Mouse (Mus musculus): Measurements from ENCODE around the gene Baz1a. TPM values are rescaled to one million over a fixed set of nuclear protein-coding genes. Genes with fewer than 3 reads are reported as not detected.

Baz1a gene
- polyA plus RNA-seq, 1 experiment from 2014 or later, result 41.7 TPM

DNA sequence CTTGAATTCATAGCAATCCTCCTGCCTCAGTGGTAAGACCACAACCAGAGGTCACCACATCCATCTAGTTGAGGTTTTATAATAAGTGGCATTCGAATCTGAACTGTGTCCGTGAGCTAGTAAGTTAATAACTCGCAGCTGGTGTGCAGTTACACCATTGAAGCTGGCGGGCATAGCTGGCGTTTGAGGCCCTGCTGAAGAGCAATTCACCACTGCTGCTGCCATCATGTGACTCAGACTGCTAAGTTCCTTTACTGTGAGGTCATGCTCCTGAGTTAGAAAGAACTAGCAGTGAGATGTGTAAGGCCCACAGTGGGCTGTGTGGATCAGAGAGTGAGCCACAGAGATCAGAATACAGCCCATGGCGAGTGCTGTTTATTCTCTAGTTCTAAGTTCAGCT, 139.4 kb downstream of the Baz1a start:
- 77% methylated on average over 6 of the region's 6 CpGs for WGBS
- Histone ChIP-seq H3K4me3 (ENCODE audit: low read depth, low read length) (no peak overlapping the region), H3K9ac (ENCODE audit: low read length) (no peak overlapping the region), H3K27ac (ENCODE audit: low read depth, low read length) (no peak overlapping the region), H3K4me1 (replicated peaks; ENCODE audit: control insufficient read depth, insufficient read depth, low read length) (no peaks in the 10 kb centered on the region), H3K4me2 (ENCODE audit: low read depth, low read length, severe bottlenecking) (no peak overlapping the region), H3K9me3 (ENCODE audit: control insufficient read depth, low read length) (no peaks in the 10 kb centered on the region), H3K27me3 (ENCODE audit: control insufficient read depth, insufficient read depth, low read length) (no peaks in the 10 kb centered on the region), H3K36me3 (ENCODE audit: control insufficient read depth, insufficient read depth, low read length) (no peaks in the 10 kb centered on the region)
- DNase-seq (ENCODE audit: low spot score), result peak; percentile 30
- no peak for ATAC-seq (replicated peaks; ENCODE audit: low FRiP score)

- Histone ChIP-seq H3K27ac (ENCODE audit: low read depth, low read length) (peak within 1 kb of the TSS; percentile 96), H3K4me1 (replicated peaks; ENCODE audit: control insufficient read depth, insufficient read depth, low read length) (no peaks in the 10 kb centered on the region; the same call in 1 of the 2 replicates), H3K36me3 (ENCODE audit: control insufficient read depth, insufficient read depth, low read length) (peaks cover 2% of the 10 kb centered on the region; the same call in 1 of the 2 replicates), H3K27me3 (ENCODE audit: control insufficient read depth, insufficient read depth, low read length) (no peaks in the 10 kb centered on the region), H3K9me3 (ENCODE audit: control insufficient read depth, low read length) (no peaks in the 10 kb centered on the region), H3K4me2 (ENCODE audit: low read depth, low read length, severe bottlenecking) (peak within 1 kb of the TSS; percentile 59), H3K9ac (ENCODE audit: low read length) (peak within 1 kb of the TSS; percentile 99), H3K4me3 (ENCODE audit: low read depth, low read length) (peak within 1 kb of the TSS; percentile 91)
- DNase-seq (ENCODE audit: low spot score), result peak; percentile 94
- WGBS, result 1% methylated on average over 63 of the region's 82 CpGs
- ATAC-seq (replicated peaks; ENCODE audit: low FRiP score), result peak; percentile 96
These were observed 151.3 kb downstream of the Baz1a start, which contains the start of gene Cfl2 for GRCm38 (mm10) chr12:54862606-54863535. Gene Cfl2 (minus strand): TSS chr12:54862877.

GRCm38 (mm10) chr12:54861991-54862605, 152.1 kb downstream of the Baz1a start:
- no peaks in the 10 kb centered on the region for H3K9me3 ChIP-seq (ENCODE audit: control insufficient read depth, low read length)
- H3K36me3 ChIP-seq (ENCODE audit: control insufficient read depth, insufficient read depth, low read length), result peaks cover 2% of the 10 kb centered on the region; the same call in 1 of the 2 replicates
- peak overlapping the region; percentile 59 for H3K4me2 ChIP-seq (ENCODE audit: low read depth, low read length, severe bottlenecking)
- H3K9ac ChIP-seq (ENCODE audit: low read length), result peak overlapping the region; percentile 99
- peak overlapping the region; percentile 96 for H3K27ac ChIP-seq (ENCODE audit: low read depth, low read length)
- H3K27me3 ChIP-seq (ENCODE audit: control insufficient read depth, insufficient read depth, low read length), result no peaks in the 10 kb centered on the region
- WGBS, result under 1% methylated on average over 36 of the region's 36 CpGs
- DNase-seq (ENCODE audit: low spot score), result no peak
- no peaks in the 10 kb centered on the region; the same call in 1 of the 2 replicates for H3K4me1 ChIP-seq (replicated peaks; ENCODE audit: control insufficient read depth, insufficient read depth, low read length)
- no peak for ATAC-seq (replicated peaks; ENCODE audit: low FRiP score)
- peak overlapping the region; percentile 91 for H3K4me3 ChIP-seq (ENCODE audit: low read depth, low read length)

- Histone ChIP-seq H3K4me1 (replicated peaks; ENCODE audit: control insufficient read depth, insufficient read depth, low read length) (no peaks in the 10 kb centered on the region; the same call in 1 of the 2 replicates), H3K9ac (ENCODE audit: low read length) (no peak overlapping the region), H3K27ac (ENCODE audit: low read depth, low read length) (no peak overlapping the region), H3K36me3 (ENCODE audit: control insufficient read depth, insufficient read depth, low read length) (peaks cover 2% of the 10 kb centered on the region; the same call in 1 of the 2 replicates), H3K4me2 (ENCODE audit: low read depth, low read length, severe bottlenecking) (no peak overlapping the region), H3K9me3 (ENCODE audit: control insufficient read depth, low read length) (no peaks in the 10 kb centered on the region), H3K27me3 (ENCODE audit: control insufficient read depth, insufficient read depth, low read length) (no peaks in the 10 kb centered on the region), H3K4me3 (ENCODE audit: low read depth, low read length) (no peak overlapping the region)
- DNase-seq (ENCODE audit: low spot score) (no peak), ATAC-seq (replicated peaks; ENCODE audit: low FRiP score) (no peak)
- 92% methylated on average over 6 of the region's 6 CpGs for WGBS
These were observed 154.6 kb downstream of the Baz1a start for GRCm38 (mm10) chr12:54859531-54859930.

GRCm38 (mm10) chr12:54850551-54850950, 163.6 kb downstream of the Baz1a start:
- WGBS, result 78% methylated on average over 2 of the region's 2 CpGs
- no peak overlapping the region for H3K4me2 ChIP-seq (ENCODE audit: low read depth, low read length, severe bottlenecking)
- no peak overlapping the region for H3K9ac ChIP-seq (ENCODE audit: low read length)
- DNase-seq (ENCODE audit: low spot score) (no peak), ATAC-seq (replicated peaks; ENCODE audit: low FRiP score) (no peak)
- no peak overlapping the region for H3K27ac ChIP-seq (ENCODE audit: low read depth, low read length)
- no peaks in the 10 kb centered on the region for H3K4me1 ChIP-seq (replicated peaks; ENCODE audit: control insufficient read depth, insufficient read depth, low read length)
- no peaks in the 10 kb centered on the region for H3K27me3 ChIP-seq (ENCODE audit: control insufficient read depth, insufficient read depth, low read length)
- no peaks in the 10 kb centered on the region for H3K36me3 ChIP-seq (ENCODE audit: control insufficient read depth, insufficient read depth, low read length)
- H3K9me3 ChIP-seq (ENCODE audit: control insufficient read depth, low read length), result no peaks in the 10 kb centered on the region
- no peak overlapping the region for H3K4me3 ChIP-seq (ENCODE audit: low read depth, low read length)

DNA sequence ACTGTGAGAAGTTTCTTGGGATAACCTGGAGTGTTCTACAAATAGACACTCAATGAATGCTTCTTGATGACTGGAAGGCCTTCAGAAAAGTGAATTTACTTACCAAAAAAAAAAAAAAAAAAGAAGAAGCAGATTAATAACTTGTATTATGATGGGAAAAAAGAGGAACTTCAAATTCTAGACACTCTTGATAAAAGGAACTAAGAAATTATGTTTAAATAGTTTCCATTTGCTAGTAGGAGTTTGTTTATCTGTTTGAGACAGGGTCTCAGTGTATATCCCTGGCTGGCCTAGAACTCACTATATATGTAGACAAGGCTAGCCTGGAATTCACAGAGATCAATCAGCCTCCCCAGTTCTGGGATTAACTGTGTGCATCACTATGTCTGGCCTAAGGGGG, 169.7 kb downstream of the Baz1a start:
- H3K27ac ChIP-seq (ENCODE audit: low read depth, low read length), result no peak overlapping the region
- H3K4me2 ChIP-seq (ENCODE audit: low read depth, low read length, severe bottlenecking), result no peak overlapping the region
- H3K4me3 ChIP-seq (ENCODE audit: low read depth, low read length), result no peak overlapping the region
- H3K27me3 ChIP-seq (ENCODE audit: control insufficient read depth, insufficient read depth, low read length), result no peaks in the 10 kb centered on the region
- no peak overlapping the region for H3K9ac ChIP-seq (ENCODE audit: low read length)
- ATAC-seq (replicated peaks; ENCODE audit: low FRiP score) (no peak), DNase-seq (ENCODE audit: low spot score) (no peak)
- H3K4me1 ChIP-seq (replicated peaks; ENCODE audit: control insufficient read depth, insufficient read depth, low read length), result no peaks in the 10 kb centered on the region
- no peaks in the 10 kb centered on the region for H3K9me3 ChIP-seq (ENCODE audit: control insufficient read depth, low read length)
- H3K36me3 ChIP-seq (ENCODE audit: control insufficient read depth, insufficient read depth, low read length), result no peaks in the 10 kb centered on the region

Other genes with a start within 250 kb of the Baz1a start
- gene Snx6, start 218.6 kb downstream of the Baz1a start, polyA plus RNA-seq (2014; fragmentation: Nextera tagmentation; extraction: Ambion mirVana), result 206 and 226 TPM in 2 replicates
- 270 and 280 TPM in 2 replicates for gene Cfl2, start 151.5 kb downstream of the Baz1a start, polyA plus RNA-seq (2014; fragmentation: Nextera tagmentation; extraction: Ambion mirVana)
- gene Gm20403, start 27.8 kb downstream of the Baz1a start, polyA plus RNA-seq (2014; fragmentation: Nextera tagmentation; extraction: Ambion mirVana), result not detected in 2 replicates
- 36.8 and 37.9 TPM in 2 replicates for gene 2700097O09Rik, start 65.8 kb upstream of the Baz1a start, polyA plus RNA-seq (2014; fragmentation: Nextera tagmentation; extraction: Ambion mirVana)
- 156 and 181 TPM in 2 replicates for gene Srp54a, start 65.9 kb upstream of the Baz1a start, polyA plus RNA-seq (2014; fragmentation: Nextera tagmentation; extraction: Ambion mirVana)
- 12.3 and 15.7 TPM in 2 replicates for gene Fam177a, start 110.1 kb upstream of the Baz1a start, polyA plus RNA-seq (2014; fragmentation: Nextera tagmentation; extraction: Ambion mirVana)
- gene Srp54b, start 140.8 kb upstream of the Baz1a start, polyA plus RNA-seq (2014; fragmentation: Nextera tagmentation; extraction: Ambion mirVana), result 52.3 and 61.7 TPM in 2 replicates
- 0.64 and 3.6 TPM in 2 replicates for gene 1700047I17Rik2, start 185.2 kb upstream of the Baz1a start, polyA plus RNA-seq (2014; fragmentation: Nextera tagmentation; extraction: Ambion mirVana)
- 65.7 and 74.5 TPM in 2 replicates for gene Srp54c, start 215.8 kb upstream of the Baz1a start, polyA plus RNA-seq (2014; fragmentation: Nextera tagmentation; extraction: Ambion mirVana)

Data from forebrain, embryonic 11.5 days (tissue).